ENCODE assay signal across 22 mouse cellular contexts in genomic region chr7:113310136-113310535, GRCm38 (mm10).
"Had no signal": no experiment of that assay in that cellular context is flagged by ENCODE, and none has a peak within 500 bp of the region (broad histone marks: within the 10 kb centered on the region; RNA-seq: fewer than 3 reads in every experiment).

No protein-coding gene starts in this region.

- DNase-seq: gastrocnemius, postnatal 14 days; gastrocnemius, postnatal 36 days; heart, postnatal 14 days; heart, postnatal 36 days; kidney, adult 11 months; kidney, adult 2 months; kidney, adult 9 months; kidney, postnatal 14 days; kidney, postnatal 36 days; left cerebral cortex, postnatal 4 days had no signal

- H3K27me3 ChIP-seq: heart, embryonic 13.5 days; heart, embryonic 15.5 days; hindbrain, embryonic 13.5 days; hindbrain, embryonic 15.5 days; kidney, embryonic 15.5 days; limb, embryonic 13.5 days; limb, embryonic 15.5 days; liver, embryonic 12.5 days had no signal

- H3K4me1 ChIP-seq: heart, embryonic 15.5 days; hindbrain, embryonic 15.5 days; kidney, embryonic 15.5 days; limb, embryonic 15.5 days; liver, embryonic 12.5 days had no signal

- H3K27ac ChIP-seq: heart, embryonic 13.5 days; heart, embryonic 15.5 days; hindbrain, embryonic 13.5 days; hindbrain, embryonic 15.5 days; hindbrain, postnatal 0 days; kidney, embryonic 15.5 days; kidney, postnatal 0 days; limb, embryonic 13.5 days; limb, embryonic 15.5 days; liver, embryonic 12.5 days had no signal

- H3K4me2 ChIP-seq: heart, embryonic 11.5 days; heart, embryonic 13.5 days; heart, embryonic 15.5 days; hindbrain, embryonic 13.5 days; hindbrain, embryonic 15.5 days; kidney, embryonic 15.5 days; limb, embryonic 13.5 days; limb, embryonic 15.5 days; liver, embryonic 12.5 days had no signal

- ATAC-seq: hindbrain, postnatal 0 days; intestine, embryonic 16.5 days; liver, embryonic 12.5 days had no signal

- H3K4me3 ChIP-seq: heart, embryonic 13.5 days; heart, embryonic 15.5 days; hindbrain, embryonic 13.5 days; hindbrain, embryonic 15.5 days; kidney, embryonic 15.5 days; limb, embryonic 13.5 days; limb, embryonic 15.5 days; liver, embryonic 12.5 days had no signal

- H3K9ac ChIP-seq: heart, embryonic 13.5 days; heart, embryonic 15.5 days; hindbrain, embryonic 13.5 days; hindbrain, embryonic 15.5 days; kidney, embryonic 15.5 days; limb, embryonic 13.5 days; limb, embryonic 15.5 days; liver, embryonic 12.5 days had no signal

- H3K9me3 ChIP-seq: heart, embryonic 13.5 days; heart, embryonic 15.5 days; hindbrain, embryonic 13.5 days; hindbrain, embryonic 15.5 days; kidney, embryonic 15.5 days; limb, embryonic 13.5 days; limb, embryonic 15.5 days; liver, embryonic 12.5 days had no signal
